Mouse (Mus musculus) forebrain, embryonic 14.5 days (tissue): ENCODE measurements around the gene Zbtb17. TPM values are rescaled to one million over a fixed set of nuclear protein-coding genes. Genes with fewer than 3 reads are reported as not detected.

ENCODE experiments used
- ATAC-seq: fragments of 200-750 bp; cut with Nextera tagmentation; 2 replicates; pipeline ENCODE4 v1.8.0; 2017; ENCODE audit warnings: mild to moderate bottlenecking, moderate library complexity
- DNase-seq: peaks from one replicate; pipeline ENCODE4 v3.0.0-alpha.2; 2015; ENCODE audit warnings: low spot score
- H3K27ac ChIP-seq: fragments of 300-500 bp; sonication (generic); 2 replicates; pipeline ENCODE4 v1.5.1; 2014; ENCODE audit warnings: low read depth, mild to moderate bottlenecking, control low read depth, low read length, moderate library complexity
- H3K27me3 ChIP-seq: fragments of 300-500 bp; sonication (generic); replicated peaks from 2 replicates; pipeline ENCODE4 v1.6.1; 2014; ENCODE audit warnings: low read length, control low read depth, mixed read lengths; ENCODE audit not compliant: control insufficient read depth, insufficient read depth
- H3K36me3 ChIP-seq: fragments of 300-500 bp; sonication (generic); 2 replicates; pipeline ENCODE4 v1.6.1; 2014; ENCODE audit warnings: low read length, control low read depth; ENCODE audit not compliant: control insufficient read depth, insufficient read depth
- H3K4me1 ChIP-seq: fragments of 300-500 bp; sonication (generic); 2 replicates; pipeline ENCODE4 v1.6.1; 2014; ENCODE audit warnings: antibody characterized with exemption, low read length, control low read depth; ENCODE audit not compliant: control insufficient read depth, insufficient read depth
- H3K4me2 ChIP-seq: fragments of 300-500 bp; sonication (generic); 2 replicates; pipeline ENCODE4 v1.6.1; 2014; ENCODE audit warnings: mild to moderate bottlenecking, control low read depth, low read length
- H3K4me3 ChIP-seq: fragments of 300-500 bp; sonication (generic); 2 replicates; pipeline ENCODE4 v1.5.1; 2014; ENCODE audit warnings: low read depth, low read length, control low read depth
- H3K9ac ChIP-seq: fragments of 300-500 bp; sonication (generic); 2 replicates; pipeline ENCODE4 v1.6.1; 2014; ENCODE audit warnings: mild to moderate bottlenecking, low read length, control low read depth, moderate library complexity
- H3K9me3 ChIP-seq: fragments of 300-500 bp; sonication (generic); replicated peaks from 2 replicates; pipeline ENCODE4 v1.6.1; 2016; ENCODE audit warnings: low read length, control low read depth, mixed read lengths; ENCODE audit not compliant: control insufficient read depth
- WGBS: fragments of 180-500 bp; shearing (Covaris S2); extraction: QIAGEN DNeasy Blood & Tissue Kit; methylation state at CpG from one replicate; pipeline ENCODE4 v1.1.7; 2014; 5-methylcytosine and 5-hydroxymethylcytosine counted together
- polyA plus RNA-seq: library from polyadenylated mRNA; unstranded; fragments of >200 nt; fragmentation: Nextera tagmentation; extraction: Ambion mirVana; gene quantifications from 2 replicates; pipeline ENCODE4 v1.2.1, GENCODE M21; 2014

Gene Zbtb17
- polyA plus RNA-seq, 1 experiment from 2014 or later: 41.3 TPM

- ATAC-seq: no peak
- no peak overlapping the region for H3K27ac ChIP-seq
- H3K4me1 ChIP-seq: peaks cover 5% of the 10 kb centered on the region
- no peak overlapping the region for H3K4me2 ChIP-seq
- no peaks in the 10 kb centered on the region for H3K27me3 ChIP-seq
- no peak overlapping the region for H3K4me3 ChIP-seq
- H3K9ac ChIP-seq: no peak overlapping the region; the same call in 1 of the 2 replicates
- DNase-seq: no peak
- 88% methylated on average over 12 of the region's 12 CpGs for WGBS
- peaks cover 62% of the 10 kb centered on the region for H3K36me3 ChIP-seq
- H3K9me3 ChIP-seq: no peaks in the 10 kb centered on the region
These were observed 17.1 kb downstream of the Zbtb17 start for GRCm38 (mm10) chr4:141461576-141461975.

- H3K27me3 ChIP-seq: no peaks in the 10 kb centered on the region
- no peak overlapping the region for H3K4me3 ChIP-seq
- no peaks in the 10 kb centered on the region; the same call in 1 of the 2 replicates for H3K4me1 ChIP-seq
- H3K9me3 ChIP-seq: no peaks in the 10 kb centered on the region
- DNase-seq: no peak
- peaks cover 80% of the 10 kb centered on the region for H3K36me3 ChIP-seq
- H3K4me2 ChIP-seq: no peak overlapping the region
- no peak overlapping the region for H3K9ac ChIP-seq
- 90% methylated on average over 14 of the region's 14 CpGs for WGBS
- H3K27ac ChIP-seq: no peak overlapping the region
- no peak for ATAC-seq
These were observed 19.0 kb downstream of the Zbtb17 start for GRCm38 (mm10) chr4:141463472-141463871.

GRCm38 (mm10) chr4:141464722-141465121 lies 20.3 kb downstream of the Zbtb17 start:
- WGBS: 85% methylated on average over 16 of the region's 16 CpGs
- H3K4me3 ChIP-seq: no peak overlapping the region
- no peak for ATAC-seq

GRCm38 (mm10) chr4:141465512-141466288 lies 21.2 kb downstream of the Zbtb17 start:
- Histone ChIP-seq H3K27me3 (no peaks in the 10 kb centered on the region), H3K4me2 (no peak overlapping the region), H3K9me3 (no peaks in the 10 kb centered on the region), H3K4me3 (no peak overlapping the region), H3K27ac (no peak overlapping the region), H3K4me1 (no peaks in the 10 kb centered on the region), H3K9ac (no peak overlapping the region), H3K36me3 (peaks cover 91% of the 10 kb centered on the region)
- 94% methylated on average over 34 of the region's 34 CpGs for WGBS
- DNase-seq (no peak), ATAC-seq (no peak)

More at GRCm38 (mm10) chr4:141464722-141465121, 20.3 kb downstream of the Zbtb17 start:
- no peak for DNase-seq
- H3K36me3 ChIP-seq: peaks cover 87% of the 10 kb centered on the region
- no peak overlapping the region for H3K4me2 ChIP-seq
- no peak overlapping the region for H3K27ac ChIP-seq
- no peaks in the 10 kb centered on the region for H3K9me3 ChIP-seq
- H3K27me3 ChIP-seq: no peaks in the 10 kb centered on the region
- H3K9ac ChIP-seq: no peak overlapping the region
- no peaks in the 10 kb centered on the region for H3K4me1 ChIP-seq

GRCm38 (mm10) chr4:141466289-141466795 lies 21.9 kb downstream of the Zbtb17 start:
- Histone ChIP-seq H3K4me3 (no peak overlapping the region), H3K27me3 (no peaks in the 10 kb centered on the region), H3K9ac (no peak overlapping the region), H3K4me1 (no peaks in the 10 kb centered on the region), H3K4me2 (no peak overlapping the region), H3K36me3 (peaks cover 97% of the 10 kb centered on the region), H3K9me3 (no peaks in the 10 kb centered on the region), H3K27ac (no peak overlapping the region)
- DNase-seq (no peak), ATAC-seq (no peak)
- 86% methylated on average over 16 of the region's 16 CpGs for WGBS

GRCm38 (mm10) chr4:141466844-141467580 lies 22.6 kb downstream of the Zbtb17 start:
- H3K9me3 ChIP-seq: no peaks in the 10 kb centered on the region
- no peaks in the 10 kb centered on the region for H3K27me3 ChIP-seq
- no peak for DNase-seq
- H3K4me1 ChIP-seq: no peaks in the 10 kb centered on the region
- H3K27ac ChIP-seq: no peak overlapping the region
- no peak for ATAC-seq
- H3K9ac ChIP-seq: no peak overlapping the region
- H3K4me3 ChIP-seq: no peak overlapping the region
- peaks cover 98% of the 10 kb centered on the region for H3K36me3 ChIP-seq
- WGBS: 89% methylated on average over 15 of the region's 15 CpGs
- no peak overlapping the region for H3K4me2 ChIP-seq

GRCm38 (mm10) chr4:141467581-141467927 lies 23.1 kb downstream of the Zbtb17 start:
- no peak overlapping the region for H3K9ac ChIP-seq
- peaks cover 99% of the 10 kb centered on the region for H3K36me3 ChIP-seq
- H3K9me3 ChIP-seq: no peaks in the 10 kb centered on the region
- 82% methylated on average over 6 of the region's 6 CpGs for WGBS
- H3K27me3 ChIP-seq: no peaks in the 10 kb centered on the region
- ATAC-seq (no peak), DNase-seq (no peak)
- H3K4me1 ChIP-seq: no peaks in the 10 kb centered on the region
- H3K4me3 ChIP-seq: no peak overlapping the region
- H3K4me2 ChIP-seq: no peak overlapping the region
- H3K27ac ChIP-seq: no peak overlapping the region

GRCm38 (mm10) chr4:141468576-141468975 lies 24.1 kb downstream of the Zbtb17 start:
- no peaks in the 10 kb centered on the region for H3K4me1 ChIP-seq
- H3K36me3 ChIP-seq: peaks cover 99% of the 10 kb centered on the region
- H3K9ac ChIP-seq: no peak overlapping the region
- no peak overlapping the region for H3K4me3 ChIP-seq
- ATAC-seq (no peak), DNase-seq (no peak)
- no peaks in the 10 kb centered on the region for H3K27me3 ChIP-seq
- no peak overlapping the region for H3K4me2 ChIP-seq
- WGBS: 65% methylated on average over 10 of the region's 10 CpGs
- no peak overlapping the region for H3K27ac ChIP-seq
- no peaks in the 10 kb centered on the region for H3K9me3 ChIP-seq

- Histone ChIP-seq H3K27ac (no peak overlapping the region), H3K27me3 (no peaks in the 10 kb centered on the region), H3K4me1 (no peaks in the 10 kb centered on the region), H3K4me2 (no peak overlapping the region), H3K4me3 (no peak overlapping the region), H3K9ac (no peak overlapping the region), H3K9me3 (no peaks in the 10 kb centered on the region), H3K36me3 (peaks cover 99% of the 10 kb centered on the region)
- 93% methylated on average over 9 of the region's 9 CpGs for WGBS
- no peak for DNase-seq
- no peak for ATAC-seq
These were observed 24.9 kb downstream of the Zbtb17 start for GRCm38 (mm10) chr4:141469343-141469742.
